Mouse (Mus musculus) E14TG2a.4 (cell line): ENCODE results near the gene Coa3.

Experiments
- CTCF ChIP-seq: conservative IDR thresholded peaks from 2 replicates; pipeline ENCODE4 v1.5.1; 2014; ENCODE audit warnings: low read length
- NANOG ChIP-seq: IDR thresholded peaks from 2 replicates; pipeline ENCODE4 v1.6.1; 2014; ENCODE audit warnings: borderline replicate concordance, low read length, mixed read lengths
- POU5F1 ChIP-seq: IDR thresholded peaks from 2 replicates; pipeline ENCODE4 v1.6.1; 2014; ENCODE audit warnings: low read length, borderline replicate concordance

GRCm38 (mm10) chr11:101236782-101237181, 42.1 kb downstream of the Coa3 start:
- no peak for TF ChIP-seq CTCF
- no peak for TF ChIP-seq POU5F1
- TF ChIP-seq NANOG: no peak
